Mouse (Mus musculus): Measurements from ENCODE around the gene Plagl1. TPM values are rescaled to one million over a fixed set of nuclear protein-coding genes. Genes with fewer than 3 reads are reported as not detected.
A peak's percentile ranks its signal among the peaks of the same experiment; 100 is the strongest.

The Plagl1 gene
- polyA plus RNA-seq, 1 experiment from 2014 or later, result 137 TPM

DNA sequence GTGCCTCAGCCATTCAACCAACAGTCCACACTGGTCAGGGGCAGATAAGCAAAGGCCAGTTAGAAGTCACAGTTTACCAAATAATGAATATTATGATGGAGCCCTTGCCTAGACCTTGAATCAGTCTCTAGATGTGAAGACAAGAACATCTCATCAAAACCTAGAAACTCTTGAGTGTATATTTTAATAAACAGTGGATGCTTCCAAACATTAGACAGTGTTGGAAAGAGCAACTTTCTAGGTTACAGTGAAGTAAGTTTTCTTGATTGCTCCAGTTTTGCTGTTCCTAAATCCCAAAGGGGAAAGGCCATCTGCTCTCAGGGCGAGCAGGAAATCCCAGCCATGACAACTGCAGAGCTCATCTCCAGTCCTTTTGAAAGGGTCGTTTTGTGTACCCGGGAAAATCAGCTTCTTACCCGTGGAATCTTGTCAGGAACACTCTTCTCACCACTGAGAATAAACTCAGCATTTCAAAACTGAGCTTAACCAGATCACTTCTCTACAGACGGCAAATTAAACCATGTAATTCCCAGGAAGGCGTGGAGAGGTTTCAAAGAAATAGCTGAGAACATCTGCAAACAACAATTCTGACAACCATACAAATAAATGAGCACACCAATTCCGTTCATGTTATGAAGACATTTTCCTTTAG is 117.8 kb downstream of the Plagl1 start, which contains the start of gene Zc2hc1b:
Gene Zc2hc1b (minus strand): TSS at position 51 of the 652 bp plus-strand sequence.
- 65% methylated on average over 7 of the region's 7 CpGs for WGBS
- no peaks in the 10 kb centered on the region for H3K27me3 ChIP-seq
- H3K27ac ChIP-seq, result no peak within 1 kb of the TSS
- no peaks in the 10 kb centered on the region for H3K4me1 ChIP-seq
- no peak for ATAC-seq (ENCODE audit: insufficient number of reproducible peaks, insufficient read depth, low FRiP score, low TSS enrichment)
- H3K36me3 ChIP-seq, result peaks cover 62% of the 10 kb centered on the region
- H3K4me2 ChIP-seq (replicated peaks), result no peak within 1 kb of the TSS
- H3K9me3 ChIP-seq, result no peaks in the 10 kb centered on the region
- no peak within 1 kb of the TSS for H3K9ac ChIP-seq
- no peak within 1 kb of the TSS for H3K4me3 ChIP-seq

DNA sequence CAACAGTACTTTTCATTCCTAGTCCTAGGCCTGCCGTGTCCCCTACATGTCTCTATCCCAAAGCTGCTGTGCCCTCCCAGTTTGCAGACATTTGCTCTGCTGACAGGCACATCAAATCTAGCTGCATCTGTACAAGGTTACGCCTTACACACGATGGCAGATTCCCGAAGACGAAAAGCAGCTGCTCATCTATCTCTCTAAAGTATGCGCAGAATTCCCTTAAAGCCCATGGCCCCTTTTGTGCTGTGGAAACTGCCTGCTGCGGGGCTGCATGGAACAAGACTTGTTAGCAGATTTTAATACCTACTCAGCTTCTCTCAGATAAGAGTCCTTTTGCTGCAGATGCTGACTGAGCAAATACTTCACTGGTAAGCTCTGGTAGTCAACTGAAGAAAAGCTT is 119.9 kb downstream of the Plagl1 start:
- WGBS, result 76% methylated on average over 7 of the region's 7 CpGs

More for the DNA sequence above, 119.9 kb downstream of the Plagl1 start:
- H3K4me1 ChIP-seq, result no peaks in the 10 kb centered on the region
- no peak overlapping the region for H3K4me3 ChIP-seq
- H3K27ac ChIP-seq, result 0 out of 2 replicates have a peak overlapping the region, but pooled peaks have one; percentile 46
- H3K27me3 ChIP-seq, result no peaks in the 10 kb centered on the region
- no peaks in the 10 kb centered on the region for H3K9me3 ChIP-seq
- H3K36me3 ChIP-seq, result peaks cover 62% of the 10 kb centered on the region
- H3K4me2 ChIP-seq (replicated peaks), result no peak overlapping the region
- no peak for ATAC-seq (ENCODE audit: insufficient number of reproducible peaks, insufficient read depth, low FRiP score, low TSS enrichment)
- no peak overlapping the region for H3K9ac ChIP-seq

Other genes with a start within 250 kb of the Plagl1 start
- gene Utrn, start 191.1 kb upstream of the Plagl1 start, polyA plus RNA-seq (2016; fragmentation: Nextera tagmentation; extraction: Ambion mirVana), result 78.8 and 81.7 TPM in 2 replicates
- 3.5 and 4.3 TPM in 2 replicates for gene Stx11, start 96.2 kb upstream of the Plagl1 start, polyA plus RNA-seq (2016; fragmentation: Nextera tagmentation; extraction: Ambion mirVana)
- 38.0 and 39.9 TPM in 2 replicates for gene Sf3b5, start 55.2 kb upstream of the Plagl1 start, polyA plus RNA-seq (2016; fragmentation: Nextera tagmentation; extraction: Ambion mirVana)
- gene Zc2hc1b, start 117.5 kb downstream of the Plagl1 start, polyA plus RNA-seq (2016; fragmentation: Nextera tagmentation; extraction: Ambion mirVana), result not detected in 2 replicates
- gene Ltv1, start 132.7 kb downstream of the Plagl1 start, polyA plus RNA-seq (2016; fragmentation: Nextera tagmentation; extraction: Ambion mirVana), result 64.9 and 68.4 TPM in 2 replicates

Measured in embryonic facial prominence, embryonic 12.5 days (tissue).